Mouse (Mus musculus): ENCODE measurements at regions not wholly inside any gene's neighbourhood (a gene's known extent, or its start where the extent isn't known, plus 50 kb on each side); places are given as distances from the start of the nearest gene placed in this dataset.

DNA sequence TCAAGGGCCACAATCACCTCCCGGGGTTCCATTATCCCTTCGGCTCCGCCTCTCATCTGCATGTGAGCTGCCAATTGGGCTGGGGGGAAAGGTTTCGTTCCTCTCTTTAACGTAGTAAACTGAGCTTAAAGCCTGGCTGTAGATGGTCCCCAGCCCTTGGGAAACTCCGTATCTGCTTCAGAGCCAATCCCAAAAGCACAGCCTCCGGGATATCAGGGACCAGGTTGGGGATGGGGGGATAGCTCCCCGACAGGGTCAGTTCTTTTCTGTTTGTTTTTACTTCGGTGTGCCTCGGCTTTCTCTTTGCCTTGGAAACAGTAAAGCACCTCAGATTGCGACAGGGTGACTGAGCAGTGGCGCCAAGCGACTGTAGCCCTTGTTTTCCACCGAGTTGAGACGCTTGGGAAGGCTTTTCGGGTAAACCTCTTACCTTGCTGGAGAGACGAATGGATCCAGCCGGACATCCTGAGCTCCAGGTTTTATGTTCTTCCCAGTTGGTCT is 64.5 kb downstream of the Tfap2c start:
- no peaks in the 10 kb centered on the region for H3K9me3 ChIP-seq
- peaks cover 18% of the 10 kb centered on the region for H3K4me1 ChIP-seq
- H3K36me3 ChIP-seq: no peaks in the 10 kb centered on the region
- peak overlapping the region; percentile 53 for H3K27ac ChIP-seq
- 2% methylated on average over 18 of the region's 18 CpGs for WGBS
- H3K27me3 ChIP-seq (ENCODE audit: insufficient read depth, poor library complexity, severe bottlenecking): peaks cover 26% of the 10 kb centered on the region
- peak; percentile 77 for DNase-seq (ENCODE audit: low spot score)
- H3K4me3 ChIP-seq: peak overlapping the region; percentile 58

DNA sequence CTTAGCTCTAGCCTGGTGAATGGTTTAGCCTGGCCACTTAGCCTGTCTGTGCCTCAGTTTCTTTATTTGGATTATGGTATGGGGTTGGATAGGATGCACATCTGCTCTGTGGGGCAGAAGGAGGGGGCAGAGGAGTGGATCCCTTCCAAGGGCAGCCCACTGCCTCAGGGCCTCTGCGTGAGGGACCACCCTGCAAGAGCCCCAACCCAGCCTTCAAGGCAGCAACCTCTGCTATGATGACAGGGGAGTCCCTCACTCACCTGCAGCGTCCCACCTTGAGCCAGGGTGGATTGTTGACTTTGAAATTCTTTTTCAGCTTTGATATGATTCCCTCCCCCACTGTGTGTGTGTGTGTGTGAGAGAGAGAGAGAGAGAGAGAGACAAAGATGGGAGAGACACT is 65.8 kb downstream of the Tfap2c start:
- Histone ChIP-seq H3K27me3 (ENCODE audit: insufficient read depth, poor library complexity, severe bottlenecking) (peaks cover 30% of the 10 kb centered on the region), H3K4me3 (no peak overlapping the region), H3K36me3 (no peaks in the 10 kb centered on the region), H3K9me3 (no peaks in the 10 kb centered on the region), H3K27ac (no peak overlapping the region), H3K4me1 (peaks cover 21% of the 10 kb centered on the region)
- no peak for DNase-seq (ENCODE audit: low spot score)
- whole genome bisulfite sequencing: 57% methylated on average over 2 of the region's 2 CpGs

DNA sequence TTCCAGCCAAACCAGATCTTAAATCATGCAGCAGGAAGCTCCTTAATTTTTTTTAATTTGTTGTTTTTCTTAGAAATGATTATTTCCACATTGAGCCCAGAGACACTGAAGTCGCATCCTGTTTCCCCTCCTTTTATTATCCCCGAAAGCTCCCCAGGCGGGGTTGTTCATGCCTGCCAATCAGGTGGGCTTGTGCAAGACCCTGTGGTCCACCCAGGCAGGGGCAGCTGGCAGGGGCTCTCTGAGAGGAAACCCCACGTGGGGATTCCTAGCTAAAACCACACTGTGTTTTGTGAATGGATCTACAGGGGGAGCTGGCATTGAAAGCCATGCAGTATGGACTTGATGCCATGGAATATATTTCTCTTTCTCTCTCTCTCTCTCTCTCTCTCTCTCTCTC is 66.2 kb downstream of the Tfap2c start:
- Histone ChIP-seq H3K9me3 (no peaks in the 10 kb centered on the region), H3K4me3 (no peak overlapping the region), H3K4me1 (peaks cover 26% of the 10 kb centered on the region), H3K36me3 (no peaks in the 10 kb centered on the region), H3K27ac (no peak overlapping the region), H3K27me3 (ENCODE audit: insufficient read depth, poor library complexity, severe bottlenecking) (peaks cover 30% of the 10 kb centered on the region)
- no peak for DNase-seq (ENCODE audit: low spot score)
- WGBS: 54% methylated on average over 4 of the region's 4 CpGs

DNA sequence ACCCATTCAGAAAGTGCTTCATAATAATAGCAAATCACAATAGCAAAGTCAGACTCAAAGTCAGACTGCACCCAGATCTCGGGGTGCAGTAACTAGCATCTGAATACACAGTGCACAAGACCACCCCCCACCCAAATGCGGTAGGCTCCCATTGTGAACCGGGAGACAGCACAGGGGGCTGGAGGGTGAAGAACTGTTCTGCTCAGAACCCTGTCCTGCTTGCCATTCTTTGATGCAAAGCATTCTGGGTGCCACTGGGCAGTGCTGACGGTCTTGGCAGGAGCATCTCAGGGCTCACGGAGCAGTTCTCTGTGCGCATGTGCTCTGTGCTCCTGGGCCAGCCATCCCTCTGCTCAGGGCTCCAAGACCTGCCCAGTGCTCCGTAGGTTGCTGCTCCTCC is 69.8 kb downstream of the Tfap2c start:
- WGBS: 83% methylated on average over 7 of the region's 7 CpGs
- Histone ChIP-seq H3K27ac (no peak overlapping the region), H3K27me3 (ENCODE audit: insufficient read depth, poor library complexity, severe bottlenecking) (peaks cover 25% of the 10 kb centered on the region), H3K9me3 (no peaks in the 10 kb centered on the region), H3K36me3 (no peaks in the 10 kb centered on the region), H3K4me3 (no peak overlapping the region), H3K4me1 (peaks cover 26% of the 10 kb centered on the region)
- DNase-seq (ENCODE audit: low spot score): no peak

DNA sequence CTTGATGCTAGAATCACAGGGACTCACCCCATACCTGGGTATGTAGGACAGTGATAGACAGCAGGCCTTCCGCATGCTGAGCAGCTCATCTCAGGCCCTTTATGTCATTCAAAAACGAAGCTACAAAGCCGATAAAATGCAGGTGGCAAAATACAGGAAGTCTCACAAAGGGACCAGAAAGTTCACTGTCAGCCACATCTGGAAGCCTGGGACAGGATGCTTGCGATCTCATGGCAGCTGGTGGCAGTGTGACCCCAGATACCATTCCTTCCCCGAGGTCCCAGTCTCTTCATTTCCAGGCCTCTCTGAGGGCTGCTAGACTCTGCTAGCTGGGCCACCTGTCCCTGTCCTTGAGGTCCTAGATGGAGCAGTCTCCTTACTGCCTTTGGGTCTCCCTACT is 70.6 kb downstream of the Tfap2c start:
- Histone ChIP-seq H3K4me1 (peaks cover 18% of the 10 kb centered on the region), H3K27ac (peak overlapping the region; percentile 62; the same call in 1 of the 2 replicates), H3K4me3 (no peak overlapping the region), H3K9me3 (no peaks in the 10 kb centered on the region), H3K36me3 (no peaks in the 10 kb centered on the region), H3K27me3 (ENCODE audit: insufficient read depth, poor library complexity, severe bottlenecking) (peaks cover 21% of the 10 kb centered on the region)
- no peak for DNase-seq (ENCODE audit: low spot score)
- 47% methylated on average over 5 of the region's 5 CpGs for WGBS

DNA sequence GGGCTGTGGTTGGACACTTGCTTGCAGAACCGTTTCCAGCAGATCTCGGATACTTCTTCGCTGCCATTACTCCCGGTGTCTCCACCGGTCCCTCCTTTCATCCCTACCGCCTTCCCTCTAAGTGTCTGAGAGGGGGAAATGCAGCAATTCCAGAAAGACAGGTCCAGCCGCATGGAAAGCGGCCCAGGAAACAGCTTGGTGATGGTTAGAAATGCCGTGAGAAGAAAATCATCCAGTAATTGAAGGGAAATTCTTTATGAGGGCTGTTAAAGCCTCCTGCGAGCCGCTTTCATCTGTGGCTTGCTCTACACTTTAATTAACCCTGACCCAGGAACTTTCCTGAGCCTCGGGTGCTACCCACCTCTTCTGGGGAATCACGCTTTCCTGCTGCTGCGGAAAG is 74.3 kb downstream of the Tfap2c start:
- WGBS: 13% methylated on average over 14 of the region's 14 CpGs
- no peak for DNase-seq (ENCODE audit: low spot score)
- peaks cover 19% of the 10 kb centered on the region for H3K4me1 ChIP-seq
- H3K27me3 ChIP-seq (ENCODE audit: insufficient read depth, poor library complexity, severe bottlenecking): peaks cover 18% of the 10 kb centered on the region
- no peaks in the 10 kb centered on the region for H3K36me3 ChIP-seq
- peak overlapping the region; percentile 35; the same call in 1 of the 2 replicates for H3K4me3 ChIP-seq
- no peak overlapping the region for H3K27ac ChIP-seq
- H3K9me3 ChIP-seq: no peaks in the 10 kb centered on the region

DNA sequence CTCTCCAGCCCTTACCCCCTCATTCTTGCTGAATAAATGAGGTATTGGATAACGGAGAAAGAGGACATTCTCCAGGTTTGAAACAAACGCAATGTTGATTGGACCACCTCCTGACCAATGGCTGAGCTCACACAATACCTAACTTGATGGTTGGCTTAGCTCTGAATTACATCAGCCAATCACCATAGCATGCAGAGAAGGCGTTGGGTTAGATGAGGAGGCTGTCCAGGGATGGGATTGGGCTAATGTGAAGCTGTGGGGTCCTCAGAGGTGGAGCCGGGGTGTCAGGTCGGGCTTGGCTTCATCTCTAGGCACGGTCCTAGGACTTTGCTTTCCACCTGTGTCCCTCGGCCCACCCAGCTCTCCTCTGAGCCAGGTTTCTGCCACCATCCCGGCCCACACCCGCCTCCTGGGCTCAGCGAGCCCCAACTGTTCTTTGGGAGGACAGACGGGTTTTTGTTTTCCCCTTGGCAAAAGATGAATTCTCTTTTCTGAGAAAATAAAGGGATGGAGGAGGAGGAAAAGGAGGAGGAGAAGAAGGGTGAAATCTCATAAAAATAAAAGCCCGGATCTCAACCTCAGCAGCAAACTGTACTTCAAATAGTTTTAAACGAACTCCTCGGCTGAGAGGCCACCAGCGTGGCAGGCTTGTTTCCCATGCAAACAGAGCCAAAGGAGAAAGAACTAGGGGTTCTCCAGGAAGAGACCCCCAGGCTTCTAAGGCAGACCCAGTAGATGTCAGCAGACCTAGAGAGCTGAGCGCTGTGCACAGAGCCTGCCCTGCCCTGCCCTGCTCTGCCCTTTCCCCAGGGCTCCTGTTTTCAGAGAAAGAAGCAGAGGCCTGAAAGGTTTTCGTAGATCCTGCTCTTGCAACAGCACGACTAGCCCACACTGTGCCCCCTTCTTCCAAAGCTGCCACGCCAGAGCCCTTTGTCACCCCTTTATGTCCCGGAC is 78.2 kb downstream of the Tfap2c start:
- Histone ChIP-seq H3K36me3 (no peaks in the 10 kb centered on the region), H3K27ac (no peak overlapping the region), H3K4me3 (no peak overlapping the region), H3K4me1 (peaks cover 18% of the 10 kb centered on the region; the same call in 1 of the 2 replicates), H3K9me3 (no peaks in the 10 kb centered on the region), H3K27me3 (ENCODE audit: insufficient read depth, poor library complexity, severe bottlenecking) (peaks cover 14% of the 10 kb centered on the region)
- no peak for DNase-seq (ENCODE audit: low spot score)
- 76% methylated on average over 20 of the region's 20 CpGs for WGBS

DNA sequence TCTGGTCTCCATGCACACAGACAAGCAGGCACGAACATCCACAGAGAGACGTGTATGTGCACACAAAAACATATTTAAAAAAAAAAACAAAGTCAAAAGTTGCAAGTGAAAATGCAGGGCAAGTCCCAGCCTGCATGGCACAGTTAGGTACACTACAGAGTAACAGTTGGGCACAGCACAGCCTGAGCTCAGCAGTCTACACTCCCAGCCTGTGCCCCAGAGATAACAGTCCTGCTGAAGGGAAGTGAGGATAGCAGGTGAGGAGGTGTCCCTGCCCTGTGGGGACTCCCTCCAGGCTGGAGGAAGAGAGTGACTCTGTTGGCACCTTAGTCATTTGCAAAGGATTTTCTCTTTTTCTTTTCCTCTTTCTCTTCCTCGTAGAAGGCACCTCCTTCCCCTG is 80.9 kb downstream of the Tfap2c start:
- DNase-seq (ENCODE audit: low spot score): no peak
- Histone ChIP-seq H3K27me3 (ENCODE audit: insufficient read depth, poor library complexity, severe bottlenecking) (no peaks in the 10 kb centered on the region), H3K27ac (no peak overlapping the region), H3K36me3 (no peaks in the 10 kb centered on the region), H3K9me3 (no peaks in the 10 kb centered on the region), H3K4me3 (no peak overlapping the region), H3K4me1 (0 out of 2 replicates have a peak, but pooled peaks cover 10% of the 10 kb centered on the region)
- WGBS: 72% methylated on average over 3 of the region's 3 CpGs

DNA sequence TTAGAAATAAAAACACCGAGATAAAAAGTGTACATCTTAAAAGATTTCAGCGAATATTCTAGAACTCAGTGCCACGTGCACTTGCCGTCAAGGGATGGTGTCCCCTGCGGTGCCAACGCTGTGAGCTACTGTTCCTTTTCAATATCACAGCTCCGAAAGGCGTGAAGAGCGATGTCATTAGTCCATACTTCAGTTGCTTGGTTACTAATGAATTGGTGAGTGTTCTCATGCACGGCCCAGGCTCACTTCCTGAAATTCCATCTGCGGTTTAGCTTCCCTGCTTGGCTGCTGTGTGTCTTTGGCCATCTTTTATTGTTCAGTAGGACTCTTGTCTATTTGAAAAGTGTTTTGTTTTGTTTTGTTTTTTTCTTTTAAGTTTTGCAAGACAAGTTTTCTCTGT is 93.2 kb downstream of the Tfap2c start:
- peaks cover 23% of the 10 kb centered on the region; the same call in 1 of the 2 replicates for H3K27me3 ChIP-seq (ENCODE audit: insufficient read depth, poor library complexity, severe bottlenecking)
- H3K9me3 ChIP-seq: no peaks in the 10 kb centered on the region
- H3K4me1 ChIP-seq: peaks cover 18% of the 10 kb centered on the region
- no peak overlapping the region for H3K27ac ChIP-seq
- DNase-seq (ENCODE audit: low spot score): no peak
- no peak overlapping the region for H3K4me3 ChIP-seq
- 74% methylated on average over 11 of the region's 11 CpGs for whole genome bisulfite sequencing
- H3K36me3 ChIP-seq: no peaks in the 10 kb centered on the region

DNA sequence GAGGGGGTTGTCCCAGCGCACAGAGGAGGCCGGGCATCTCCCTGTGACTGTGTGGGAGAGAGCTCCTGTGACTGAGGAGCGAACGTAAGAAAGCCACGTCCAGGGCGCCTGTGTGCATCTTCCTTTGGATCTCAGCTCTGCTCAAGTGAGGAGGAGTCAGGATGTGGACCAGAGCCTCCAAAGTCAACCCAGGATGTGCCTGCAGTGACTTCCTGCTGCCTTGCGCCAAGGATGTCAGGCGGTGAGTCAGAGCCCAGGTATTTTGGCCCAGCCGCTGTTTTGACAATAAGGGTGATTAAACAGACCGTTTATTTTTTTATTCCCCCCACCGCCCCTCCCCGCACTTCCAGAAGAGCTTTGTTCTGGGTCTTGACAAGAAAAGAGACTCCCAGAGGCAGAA is 94.5 kb downstream of the Tfap2c start:
- Histone ChIP-seq H3K27ac (0 out of 2 replicates have a peak overlapping the region, but pooled peaks have one; percentile 36), H3K27me3 (ENCODE audit: insufficient read depth, poor library complexity, severe bottlenecking) (peaks cover 28% of the 10 kb centered on the region; the same call in 1 of the 2 replicates), H3K4me1 (peaks cover 18% of the 10 kb centered on the region), H3K36me3 (no peaks in the 10 kb centered on the region), H3K4me3 (no peak overlapping the region), H3K9me3 (no peaks in the 10 kb centered on the region)
- 26% methylated on average over 12 of the region's 12 CpGs for WGBS
- DNase-seq (ENCODE audit: low spot score): no peak

DNA sequence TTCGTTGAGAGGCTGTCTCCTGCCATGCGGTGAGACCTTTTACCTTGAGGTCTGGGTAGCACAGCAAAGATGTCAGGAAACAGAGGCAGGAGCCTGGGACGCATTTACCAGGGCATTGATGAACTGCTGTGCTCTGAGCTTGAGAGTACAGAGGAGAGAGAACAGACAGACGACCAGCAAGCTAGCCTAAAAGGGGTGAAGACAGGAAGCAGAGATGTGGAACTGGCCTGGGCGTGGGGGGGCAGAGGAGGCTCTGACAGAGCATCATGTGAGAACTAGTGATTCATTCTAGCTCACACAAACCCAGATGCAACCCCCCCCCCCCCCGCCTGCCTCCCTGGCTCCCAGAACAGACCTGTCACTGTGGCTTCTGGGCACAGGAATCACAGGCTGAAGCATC is 95.1 kb downstream of the Tfap2c start:
- Histone ChIP-seq H3K27me3 (ENCODE audit: insufficient read depth, poor library complexity, severe bottlenecking) (peaks cover 28% of the 10 kb centered on the region; the same call in 1 of the 2 replicates), H3K36me3 (no peaks in the 10 kb centered on the region), H3K9me3 (no peaks in the 10 kb centered on the region), H3K27ac (0 out of 2 replicates have a peak overlapping the region, but pooled peaks have one; percentile 36), H3K4me1 (peaks cover 21% of the 10 kb centered on the region), H3K4me3 (no peak overlapping the region)
- no peak for DNase-seq (ENCODE audit: low spot score)
- WGBS: 26% methylated on average over 5 of the region's 6 CpGs

DNA sequence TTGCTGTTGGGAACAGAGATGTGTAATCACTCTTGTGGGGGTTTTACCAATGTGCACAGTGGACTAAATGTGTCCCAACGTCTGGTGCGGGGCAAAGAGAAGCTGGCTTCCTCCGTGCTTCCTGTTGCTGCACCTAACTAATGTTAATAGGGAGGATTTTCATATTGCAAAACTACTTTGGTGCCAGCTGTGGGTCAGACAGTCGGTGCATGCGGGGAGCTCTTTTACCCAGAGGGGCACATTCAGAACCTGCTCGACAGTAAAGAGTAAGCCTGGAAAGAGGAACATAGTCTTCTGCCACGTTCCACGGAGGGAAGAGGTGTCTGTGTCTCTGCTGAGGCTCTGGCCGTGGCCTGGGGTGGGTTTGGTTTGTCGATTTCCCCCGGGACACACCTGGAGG is 98.7 kb downstream of the Tfap2c start:
- DNase-seq (ENCODE audit: low spot score): no peak
- H3K36me3 ChIP-seq: no peaks in the 10 kb centered on the region
- no peaks in the 10 kb centered on the region for H3K9me3 ChIP-seq
- H3K4me3 ChIP-seq: no peak overlapping the region
- H3K27me3 ChIP-seq (ENCODE audit: insufficient read depth, poor library complexity, severe bottlenecking): peaks cover 28% of the 10 kb centered on the region; the same call in 1 of the 2 replicates
- 68% methylated on average over 11 of the region's 11 CpGs for WGBS
- H3K27ac ChIP-seq: no peak overlapping the region
- peaks cover 22% of the 10 kb centered on the region for H3K4me1 ChIP-seq

DNA sequence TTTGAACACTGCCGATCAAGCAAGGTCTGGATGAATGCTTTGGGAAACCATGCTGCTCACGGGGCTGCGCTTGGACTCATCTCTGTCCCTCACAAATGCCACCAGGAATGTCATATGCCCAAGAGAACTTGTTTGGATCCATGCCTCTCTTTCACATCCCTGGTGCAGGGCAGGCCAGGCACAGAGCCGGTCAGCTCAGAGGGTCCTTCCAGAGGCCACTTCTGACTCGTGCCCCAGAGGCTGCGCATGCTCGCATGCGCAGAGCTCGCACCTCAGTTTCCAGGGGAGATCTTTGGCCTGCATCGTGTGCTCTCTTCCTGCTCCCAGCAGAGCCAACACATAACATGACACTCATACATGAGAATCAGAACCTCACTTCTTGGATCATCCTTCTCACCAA is 111.1 kb downstream of the Tfap2c start:
- no peak overlapping the region for H3K27ac ChIP-seq

More for the DNA sequence above, 111.1 kb downstream of the Tfap2c start:
- 0 out of 2 replicates have a peak, but pooled peaks cover 3% of the 10 kb centered on the region for H3K9me3 ChIP-seq
- 57% methylated on average over 10 of the region's 10 CpGs for whole genome bisulfite sequencing
- peaks cover 24% of the 10 kb centered on the region for H3K4me1 ChIP-seq
- H3K4me3 ChIP-seq: no peak overlapping the region
- no peaks in the 10 kb centered on the region for H3K36me3 ChIP-seq
- H3K27me3 ChIP-seq (ENCODE audit: insufficient read depth, poor library complexity, severe bottlenecking): peaks cover 39% of the 10 kb centered on the region
- no peak for DNase-seq (ENCODE audit: low spot score)
